Mouse (Mus musculus): ENCODE measurements around the gene Rbpj.
A peak's percentile ranks its signal among the peaks of the same experiment; 100 is the strongest.

Rbpj gene

DNA sequence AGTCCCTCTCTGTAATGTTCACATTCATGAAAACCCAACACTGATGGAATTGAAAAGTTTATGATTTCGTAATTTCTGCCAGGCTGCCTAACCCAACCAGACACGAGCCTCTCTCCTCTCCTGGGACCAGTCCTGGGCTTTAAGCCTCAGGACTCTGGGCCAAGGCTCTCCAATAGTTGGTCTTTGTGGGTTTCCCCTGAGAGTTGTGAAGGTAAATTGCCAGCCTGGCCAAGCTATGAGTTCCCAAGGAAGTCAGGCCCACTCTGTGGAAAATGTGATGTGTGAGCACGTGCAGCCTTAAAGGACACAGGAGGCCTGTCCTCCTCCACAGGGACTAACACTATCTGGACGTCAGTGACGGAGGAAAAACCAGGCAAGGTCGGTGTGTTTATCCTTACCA is 85.4 kb downstream of the Rbpj start:
- ATAC-seq (ENCODE audit: low TSS enrichment): no peak

DNA sequence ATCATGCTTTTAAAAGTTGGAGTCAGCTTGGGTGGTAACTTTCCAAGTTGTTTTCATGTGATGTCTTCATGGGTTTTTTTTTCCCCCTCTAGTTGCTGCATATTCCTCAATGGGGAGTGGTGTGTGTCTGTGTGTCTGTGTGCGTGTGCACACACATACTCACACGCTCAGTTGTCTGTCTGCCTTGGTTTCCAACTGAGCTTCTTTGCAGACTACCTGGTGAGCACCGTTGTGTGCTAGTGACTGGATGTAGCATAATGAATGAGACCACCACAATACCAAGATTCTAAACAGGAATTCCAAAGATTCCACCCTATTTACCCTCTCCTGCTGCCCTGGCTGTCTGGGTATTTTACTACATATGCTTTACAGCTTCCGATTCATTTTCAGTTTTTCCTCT is 86.0 kb downstream of the Rbpj start:
- no peak for ATAC-seq (ENCODE audit: low TSS enrichment)

DNA sequence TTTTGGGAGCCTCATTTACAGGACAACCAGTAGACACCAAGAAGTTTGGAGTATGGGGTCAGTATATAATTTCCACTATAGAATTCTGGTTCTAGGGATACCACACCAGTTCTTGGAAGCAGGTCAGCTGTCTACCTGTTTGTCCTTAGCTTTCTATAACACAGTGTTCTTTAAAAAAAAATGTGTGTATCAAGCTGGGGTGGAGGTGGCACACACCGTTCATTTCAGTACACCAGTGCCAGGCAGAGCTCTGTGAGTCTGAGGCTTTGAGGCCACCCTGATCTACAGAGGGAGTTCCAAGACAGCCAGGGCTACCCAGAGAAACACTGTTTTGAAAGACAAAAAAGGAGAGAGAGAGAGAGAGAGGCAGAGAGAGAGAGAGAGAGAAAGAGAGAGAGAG is 87.3 kb downstream of the Rbpj start:
- ATAC-seq (ENCODE audit: low TSS enrichment): no peak

DNA sequence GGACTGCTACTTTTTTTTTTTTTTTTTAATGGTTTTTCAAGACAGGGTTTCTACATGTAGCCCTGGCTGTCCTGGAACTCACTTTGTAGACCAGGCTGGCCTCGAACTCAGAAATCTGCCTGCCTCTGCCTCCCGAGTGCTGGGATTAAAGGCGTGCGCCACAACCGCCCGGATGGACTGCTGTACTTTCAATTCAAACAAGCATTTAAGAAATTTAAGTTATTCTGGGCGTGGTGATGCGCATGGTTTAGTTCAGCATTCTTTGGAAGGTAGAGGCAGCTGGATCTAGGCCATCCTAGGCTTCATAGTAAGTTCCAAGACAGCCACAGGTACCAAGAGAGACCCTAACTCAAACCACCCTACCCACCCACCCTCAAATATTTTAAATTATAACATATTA is 88.2 kb downstream of the Rbpj start:
- ATAC-seq (ENCODE audit: low TSS enrichment): no peak

DNA sequence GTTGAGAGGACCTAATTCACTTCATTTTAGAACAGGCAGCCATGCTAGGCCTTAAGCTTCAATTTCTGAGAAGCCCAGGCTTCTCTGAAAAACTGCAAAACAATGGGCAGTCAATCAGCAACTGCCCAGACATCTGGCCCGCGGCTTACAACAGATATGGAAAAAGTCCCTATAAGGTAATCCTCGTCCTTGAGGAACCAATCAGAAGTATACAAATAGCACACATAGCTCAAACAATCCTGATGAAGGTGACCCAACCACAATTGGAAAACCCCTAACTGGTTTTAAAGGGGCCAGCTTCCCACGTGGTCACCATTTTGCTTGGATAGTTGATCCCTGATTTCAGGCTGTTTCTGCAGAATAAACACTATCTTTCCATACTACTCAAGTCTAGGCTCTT is 89.0 kb downstream of the Rbpj start:
- ATAC-seq (ENCODE audit: low TSS enrichment): no peak

DNA sequence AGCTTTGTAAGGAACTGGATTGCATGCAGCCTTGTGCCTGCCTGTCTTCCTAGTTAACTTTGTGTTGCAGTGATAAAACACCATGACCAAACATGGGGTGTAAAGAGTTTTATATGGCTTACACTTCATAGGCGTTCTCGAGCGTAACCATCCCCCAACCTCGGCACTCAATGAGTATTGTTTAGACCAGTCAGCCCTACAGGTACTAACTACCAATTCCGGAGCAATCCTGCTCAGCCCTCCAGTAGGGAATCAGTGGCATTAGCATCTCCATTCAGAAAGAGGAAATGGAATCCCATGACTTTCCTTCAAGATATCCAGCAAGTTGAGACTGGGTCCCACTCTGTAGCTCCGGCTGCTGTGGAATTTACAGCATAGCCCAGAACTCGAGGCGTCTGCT is 89.5 kb downstream of the Rbpj start:
- no peak for ATAC-seq (ENCODE audit: low TSS enrichment)

DNA sequence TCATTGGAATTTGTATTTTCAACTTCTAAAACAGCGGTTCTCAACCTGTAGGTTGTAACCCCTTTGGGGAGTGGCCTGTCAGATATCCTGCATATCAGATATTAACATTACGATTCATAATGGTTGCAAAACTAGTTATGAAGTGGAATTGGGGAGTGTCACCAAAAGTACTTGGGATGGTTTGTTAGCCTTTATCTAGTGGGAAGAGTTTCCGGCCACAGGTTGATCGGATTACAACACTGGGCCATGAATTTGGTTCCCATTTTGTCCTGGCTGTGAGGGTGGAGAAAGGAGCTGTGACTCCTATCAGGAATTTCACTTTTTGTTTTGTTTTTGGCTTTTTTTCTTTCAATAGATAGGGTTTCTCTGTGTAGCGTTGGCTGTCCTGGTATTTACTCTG is 90.0 kb downstream of the Rbpj start:
- ATAC-seq (ENCODE audit: low TSS enrichment): no peak

DNA sequence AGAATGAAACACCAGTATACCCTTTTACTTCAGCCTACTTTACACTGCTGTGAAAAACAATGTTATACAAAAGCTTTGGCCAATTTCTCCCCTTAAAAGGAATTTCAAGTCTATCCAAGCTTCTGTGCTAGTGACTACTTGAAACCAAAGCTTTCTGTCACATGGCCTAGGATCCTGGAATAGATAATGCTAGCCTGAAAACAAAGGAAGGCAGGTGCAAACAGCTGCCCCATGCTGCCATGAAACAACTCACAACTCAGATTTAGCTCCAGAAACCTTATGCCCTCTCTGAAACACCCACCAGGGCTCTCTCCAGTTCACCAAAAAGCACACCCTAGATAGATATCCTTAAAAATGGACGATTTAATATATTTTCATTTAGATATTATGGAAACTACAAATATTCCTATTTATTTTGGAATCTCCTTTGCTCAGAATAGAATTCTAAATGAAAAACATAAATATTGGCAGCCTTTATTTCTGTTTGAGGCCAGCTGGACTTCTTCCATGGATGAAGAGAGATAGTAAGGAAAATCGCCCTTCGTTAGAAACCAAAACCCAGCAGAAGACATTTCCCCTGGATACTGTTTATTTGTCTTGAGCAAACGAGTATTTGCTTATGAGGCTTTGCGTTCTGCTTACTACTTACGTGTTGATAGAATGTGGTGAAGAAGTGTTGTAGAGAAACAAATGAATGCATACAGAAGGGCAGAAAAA is 91.8 kb downstream of the Rbpj start:
- ATAC-seq (ENCODE audit: low TSS enrichment): no peak

DNA sequence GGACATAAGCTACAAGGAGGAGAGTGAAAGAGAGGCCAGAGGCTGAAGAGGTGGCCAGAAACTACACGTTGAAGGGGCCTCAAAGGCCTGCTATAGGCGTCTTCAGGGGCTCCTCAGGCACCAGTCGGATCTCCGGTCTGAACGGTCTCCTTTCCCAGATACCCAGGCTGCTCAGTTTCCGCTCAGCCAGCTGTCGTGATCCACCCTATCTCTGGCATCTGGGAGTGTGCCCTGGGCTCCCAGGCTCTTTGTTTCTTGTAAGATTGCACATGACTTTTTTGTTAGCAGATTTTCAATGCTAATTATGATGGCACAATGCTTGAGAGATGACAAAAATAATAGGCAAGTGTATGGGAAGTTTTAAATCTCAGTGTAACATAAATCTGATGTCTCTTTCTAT is 95.2 kb downstream of the Rbpj start:
- ATAC-seq (ENCODE audit: low TSS enrichment): no peak

DNA sequence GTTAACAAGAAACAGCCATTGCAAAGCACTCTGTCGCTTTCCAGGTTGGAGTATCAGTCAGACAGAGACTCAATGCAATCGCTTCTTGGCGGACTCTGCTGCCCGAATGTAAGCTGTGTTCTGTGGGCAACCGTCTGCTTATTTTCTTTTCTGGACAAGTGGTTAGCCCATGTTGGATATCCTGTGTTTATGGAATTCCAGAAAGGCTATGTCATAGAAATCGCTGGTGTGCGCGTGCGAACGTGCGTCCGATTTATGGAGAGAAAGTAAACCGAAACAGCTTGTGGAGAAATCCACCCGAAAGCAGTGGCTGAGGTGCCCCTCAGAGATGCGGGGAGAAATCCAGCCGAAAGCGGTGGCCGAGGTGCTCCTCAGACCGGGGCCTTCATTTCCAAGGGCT is 98.4 kb downstream of the Rbpj start:
- ATAC-seq (ENCODE audit: low TSS enrichment): peak; percentile 27; the same call in 1 of the 2 replicates

DNA sequence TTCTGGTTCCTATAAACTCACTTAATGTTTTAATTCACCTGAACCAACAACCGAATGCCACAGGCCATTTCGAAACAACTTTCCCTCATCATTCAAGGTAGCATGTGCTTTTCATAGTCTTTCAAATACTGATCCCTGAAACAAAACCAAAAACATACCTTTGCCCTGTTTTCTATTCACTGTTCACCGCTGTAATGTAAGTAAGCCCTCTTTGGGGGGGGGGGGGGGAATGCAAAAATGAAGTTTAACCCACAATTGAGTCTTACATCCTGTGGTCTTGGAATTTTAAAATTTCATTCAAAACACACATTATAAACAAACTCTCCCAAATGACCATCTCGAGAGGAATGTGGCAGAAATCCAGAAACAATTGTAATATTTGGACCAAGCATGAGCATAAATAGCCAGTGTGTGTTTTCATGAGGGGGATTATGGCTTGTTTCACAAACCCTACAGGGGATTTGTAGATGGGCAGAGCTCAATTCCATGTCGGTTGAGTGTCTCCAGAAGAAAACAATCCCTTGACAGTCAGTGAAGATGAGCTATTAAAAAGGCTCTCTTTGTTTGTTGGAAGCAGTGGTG is 99.4 kb downstream of the Rbpj start:
- no peak for ATAC-seq (ENCODE audit: low TSS enrichment)

DNA sequence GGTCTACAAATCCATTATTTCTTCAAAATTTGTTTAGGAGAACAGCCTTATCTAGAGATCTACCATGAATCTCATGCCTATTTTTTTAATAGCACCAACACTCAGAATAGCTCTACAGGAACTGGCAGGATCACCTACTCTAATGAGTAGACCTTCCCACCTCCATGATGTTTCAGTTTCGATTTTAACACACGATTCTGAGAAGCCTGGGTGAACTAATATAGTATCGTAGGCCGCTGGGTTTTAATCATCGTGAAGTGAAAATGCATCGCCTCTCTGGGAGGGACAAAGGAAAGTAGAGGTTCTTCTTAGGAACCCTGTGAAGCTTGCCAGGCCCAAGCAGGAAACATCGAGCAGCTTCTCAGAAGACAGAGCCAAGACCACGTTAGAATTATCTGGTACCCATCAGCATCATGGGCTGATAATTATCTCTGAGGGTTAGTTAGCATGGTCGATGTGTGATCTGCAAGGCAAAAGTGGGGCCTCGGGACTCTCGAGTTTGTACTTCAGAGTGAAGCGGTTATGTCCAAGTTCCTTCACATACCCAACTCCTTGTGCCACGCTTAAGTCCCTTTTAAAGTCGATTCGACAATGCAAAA is 100.6 kb downstream of the Rbpj start:
- ATAC-seq (ENCODE audit: low TSS enrichment): no peak; the same call in 1 of the 2 replicates

DNA sequence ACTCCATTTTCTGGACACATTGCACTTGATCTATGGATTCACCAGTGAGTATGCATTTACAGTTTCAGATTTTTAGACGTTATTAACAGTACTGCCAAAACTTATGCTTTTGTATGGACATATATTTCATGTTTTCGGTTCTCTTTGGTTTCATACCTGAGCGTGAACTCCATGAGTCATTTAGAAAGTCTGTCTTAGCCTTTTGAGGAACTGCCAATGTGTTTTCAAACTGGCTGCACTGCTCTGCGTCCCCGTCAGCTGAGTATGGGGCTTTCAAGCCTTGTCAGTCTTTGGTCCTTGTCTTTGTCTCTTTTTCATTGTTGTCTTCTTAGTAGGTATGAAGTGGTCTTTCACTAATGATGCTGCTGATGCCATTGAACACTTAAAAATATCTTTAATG is 106.5 kb downstream of the Rbpj start:
- no peak for ATAC-seq (ENCODE audit: low TSS enrichment)

DNA sequence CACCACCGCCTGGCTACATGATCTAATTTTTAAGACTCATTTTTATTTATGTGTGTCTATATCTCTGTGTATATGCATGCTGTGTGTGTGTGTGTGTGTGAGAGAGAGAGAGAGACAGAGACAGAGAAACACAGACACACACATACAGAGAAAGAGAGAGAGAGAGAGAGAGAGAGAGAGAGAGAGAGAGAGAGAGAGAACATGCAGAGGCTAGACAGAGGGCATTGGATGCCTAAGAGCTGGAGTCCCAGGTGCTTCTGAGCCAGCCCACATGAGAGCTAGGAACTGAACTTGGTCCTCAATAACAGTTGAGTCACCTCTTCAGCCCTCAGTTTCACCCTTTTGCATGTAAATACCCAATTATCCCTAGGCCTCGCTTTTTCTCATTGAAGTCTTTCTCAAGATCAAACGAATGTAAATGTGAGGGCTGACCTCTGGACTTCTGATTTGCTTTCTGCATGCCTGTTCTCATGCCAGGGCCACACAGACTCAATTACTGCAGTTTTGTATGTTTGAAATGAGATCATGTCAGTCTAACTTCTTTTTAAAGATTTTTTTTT is 109.0 kb downstream of the Rbpj start:
- no peak for ATAC-seq (ENCODE audit: low TSS enrichment)

DNA sequence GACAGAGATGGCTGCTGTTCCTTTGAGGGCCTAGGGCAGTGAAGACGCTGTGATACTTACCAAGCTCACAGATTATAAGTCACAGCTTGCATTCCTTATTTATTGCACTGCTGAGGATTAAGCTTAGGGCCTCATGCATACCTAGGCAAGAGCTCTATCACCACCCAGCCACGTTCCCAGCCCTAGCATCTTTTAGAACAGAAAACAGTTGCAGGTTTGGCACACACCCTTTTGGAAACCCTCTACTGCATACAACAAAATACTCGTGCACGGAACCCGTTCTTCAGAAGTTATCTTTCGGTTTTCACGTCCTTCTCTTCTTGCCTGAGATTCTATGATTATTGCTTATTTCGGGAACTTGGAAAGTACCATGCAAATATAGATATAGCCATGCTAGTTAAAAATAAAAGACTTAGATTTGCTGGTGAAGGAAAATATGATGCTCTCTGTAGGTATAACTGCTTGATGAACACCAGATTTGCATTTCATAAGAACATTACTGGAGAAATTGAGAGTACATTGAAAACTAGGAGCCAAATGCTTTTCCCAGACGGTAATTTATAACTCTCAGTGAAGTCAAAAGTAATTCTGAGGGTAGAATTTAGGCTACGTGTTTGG is 111.4 kb downstream of the Rbpj start:
- peak; percentile 77 for ATAC-seq (ENCODE audit: low TSS enrichment)

DNA sequence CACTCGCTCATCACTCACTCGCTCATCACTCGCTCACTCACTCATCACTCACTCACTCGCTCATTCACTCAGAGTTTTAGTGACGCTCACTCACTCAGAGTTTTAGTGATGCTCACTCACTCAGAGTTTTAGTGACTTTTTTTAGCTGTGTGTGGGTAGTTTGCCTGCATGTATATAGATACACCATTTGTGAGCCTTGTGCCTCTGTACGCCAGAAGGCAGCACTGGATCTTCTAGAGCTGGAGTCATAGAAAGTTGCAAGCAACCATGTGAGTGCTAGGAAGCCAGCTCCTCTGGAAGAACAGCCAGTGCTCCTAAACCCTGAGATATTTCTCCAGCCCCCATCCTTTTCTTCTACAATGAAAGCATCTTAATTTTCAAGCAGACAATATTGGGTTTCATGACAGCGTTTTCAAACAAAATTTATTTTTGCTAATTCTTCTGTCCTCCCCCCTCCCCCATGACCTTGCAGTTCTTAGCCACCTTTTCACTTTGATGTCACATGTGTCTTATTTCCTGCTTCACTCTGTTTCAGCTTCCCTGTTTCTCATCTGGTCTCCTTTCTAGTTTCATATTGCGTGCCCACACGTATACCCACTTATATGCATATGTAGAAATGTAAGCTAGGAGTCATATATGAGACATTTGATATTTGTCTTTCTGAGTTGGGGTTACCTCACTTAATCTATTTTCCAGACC is 118.3 kb downstream of the Rbpj start:
- peak; percentile 91 for ATAC-seq (ENCODE audit: low TSS enrichment)

DNA sequence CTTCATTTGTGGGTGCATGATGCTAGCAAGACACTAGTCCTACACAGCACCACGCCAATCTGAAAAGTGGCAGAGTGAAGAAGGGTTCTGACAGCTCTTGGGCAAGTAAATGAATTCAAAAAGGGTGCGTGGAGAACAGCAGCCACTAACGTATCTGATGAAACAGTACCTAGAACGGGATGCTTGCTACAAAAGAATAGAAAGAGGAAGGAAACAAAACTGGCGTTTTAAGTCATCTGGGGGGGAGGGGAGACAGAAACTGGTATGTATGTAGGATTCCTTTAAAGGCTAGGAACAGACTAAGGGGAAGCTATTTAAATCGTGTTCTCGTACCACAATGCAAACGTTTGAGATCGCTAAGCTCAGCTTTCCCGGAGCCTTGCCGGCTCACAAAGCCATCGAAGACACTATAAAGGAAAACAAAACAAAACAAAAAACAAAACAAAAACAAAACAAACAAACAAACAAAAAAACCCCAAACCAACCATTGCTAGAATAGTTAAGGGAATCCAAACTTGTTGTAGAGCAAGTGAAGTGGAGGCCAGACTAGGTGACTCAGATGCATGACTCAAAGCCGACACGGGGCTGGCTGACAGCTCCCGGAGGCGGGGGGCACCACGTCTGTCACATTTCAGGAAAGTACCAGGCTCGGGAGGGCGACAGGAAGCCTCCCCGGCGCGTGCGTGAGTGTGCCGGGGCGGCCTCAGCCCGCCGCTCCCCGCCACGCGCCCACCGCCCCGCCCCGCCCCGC is 122.6 kb downstream of the Rbpj start:
- ATAC-seq (ENCODE audit: low TSS enrichment): peak; percentile 27

DNA sequence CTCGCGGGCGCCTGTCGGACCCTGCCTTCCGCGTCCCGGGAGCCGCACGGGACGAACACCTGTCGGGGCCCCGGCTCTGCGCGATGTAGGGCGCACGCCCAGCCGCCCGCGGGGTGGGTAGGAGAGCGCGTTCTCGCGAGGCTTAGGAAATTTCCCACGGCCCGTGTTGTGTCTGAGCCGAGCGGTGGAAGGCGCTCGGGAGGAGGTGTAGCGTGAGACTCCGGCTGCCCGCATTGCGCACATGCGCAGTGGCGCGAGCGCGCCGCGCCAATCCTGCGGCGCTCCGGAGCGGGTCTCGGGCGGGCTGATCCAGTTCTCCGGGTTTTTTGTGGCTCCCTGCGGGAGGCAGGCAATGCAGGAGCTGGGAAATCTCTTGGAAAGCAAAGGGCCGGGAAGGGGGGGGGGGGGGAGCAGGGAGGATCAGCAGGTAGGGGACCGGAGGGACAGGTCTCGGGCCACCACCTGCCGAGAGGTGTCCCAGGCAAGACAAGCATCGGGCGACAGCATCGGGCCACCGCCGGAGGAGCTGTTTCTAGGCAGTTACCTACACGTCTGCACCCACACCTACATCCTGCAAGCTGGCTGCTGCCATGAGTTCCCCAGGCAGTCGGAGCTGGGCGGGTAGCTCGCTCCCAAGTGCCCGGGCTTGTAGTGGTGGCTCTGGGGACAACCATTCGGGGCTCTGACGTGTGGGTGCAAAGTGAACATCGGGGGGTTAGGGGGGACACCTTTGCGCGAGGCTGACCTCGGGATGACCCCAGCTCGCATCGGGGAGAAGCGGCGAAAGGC is 123.4 kb downstream of the Rbpj start:
- ATAC-seq (ENCODE audit: low TSS enrichment): peak; percentile 60

DNA sequence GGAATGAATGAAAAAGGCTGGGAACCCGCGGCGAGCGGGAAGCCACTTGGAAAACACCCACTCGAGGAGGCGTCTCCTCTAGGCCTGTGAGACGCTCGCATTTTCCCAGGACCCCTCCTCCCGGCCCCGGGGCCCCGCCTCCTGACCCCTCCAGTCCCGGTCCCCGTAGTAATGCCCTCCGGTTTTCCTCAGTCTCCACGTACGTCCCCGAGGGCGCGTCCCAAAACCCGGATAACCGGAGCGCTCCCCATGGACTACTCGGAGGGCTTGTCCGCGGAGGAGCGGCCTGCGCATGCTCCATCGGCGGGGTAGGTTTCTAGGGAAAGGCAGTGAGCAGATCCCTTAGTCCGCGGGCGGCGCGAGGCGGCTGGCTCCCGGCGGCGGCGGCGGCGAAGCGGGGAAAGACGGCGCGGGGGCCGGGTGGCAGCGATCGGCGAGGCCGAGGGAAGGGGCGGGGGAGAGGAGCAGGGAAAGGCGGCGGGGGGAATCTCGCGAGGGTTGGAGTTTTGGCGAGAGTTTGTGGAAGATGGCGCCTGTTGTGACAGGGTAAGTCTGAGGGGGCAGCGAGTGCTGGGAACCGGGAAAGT is 124.3 kb downstream of the Rbpj start:
- peak; percentile 72 for ATAC-seq (ENCODE audit: low TSS enrichment)

Measured in frontal cortex, adult (tissue).